Mouse (Mus musculus): ENCODE results near the gene Aak1.

DNA sequence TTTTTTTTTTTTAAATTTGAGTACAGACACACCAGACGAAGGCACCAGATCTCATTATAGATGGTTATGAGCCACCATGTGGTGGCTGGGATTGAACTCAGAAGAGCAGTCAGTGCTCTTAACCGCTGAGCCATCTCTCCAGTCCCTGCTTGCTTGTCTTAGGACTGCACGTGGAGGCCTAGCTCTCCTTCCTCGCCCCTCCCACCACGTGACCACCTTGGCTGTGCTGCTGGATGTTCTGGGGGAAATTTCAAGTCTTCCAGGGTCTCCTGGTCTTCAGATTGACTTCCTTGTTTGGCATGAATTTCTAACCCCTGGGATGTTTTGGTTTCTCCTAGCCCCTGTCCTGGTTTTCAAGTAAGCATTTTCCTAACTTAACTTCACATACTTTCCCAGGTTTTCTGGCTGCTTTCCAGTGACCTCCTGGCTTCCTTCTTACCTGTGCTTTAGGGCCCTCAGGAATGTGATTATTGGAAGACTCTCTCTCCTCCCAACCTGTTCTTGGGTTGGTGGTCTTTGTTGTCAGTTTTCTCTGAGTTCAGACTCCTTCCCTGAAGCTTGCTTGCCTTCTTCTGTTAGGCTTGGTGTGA, 59.3 kb downstream of the Aak1 start:
- TF ChIP-seq CTCF (IDR thresholded peaks at IDR 0.05; ENCODE audit: borderline replicate concordance, insufficient read depth, low read depth, low read length), result no peak
- TF ChIP-seq POLR2A (IDR thresholded peaks at IDR 0.05; ENCODE audit: borderline replicate concordance, insufficient read depth, low read length), result no peak

Data from cerebellum, adult 2 months (tissue).